Mouse (Mus musculus): ENCODE results near the gene Gm47429. TPM values are rescaled to one million over a fixed set of nuclear protein-coding genes. Genes with fewer than 3 reads are reported as not detected.

The Gm47429 gene
- total and polyA plus RNA-seq, 2 experiments = not detected

GRCm38 (mm10) chr13:50417389-50418183 lies 26.1 kb downstream of the Gm47429 start, which contains the start of gene Fbxw17:
Gene Fbxw17 (plus strand): TSS chr13:50417864.
- 0 out of 2 replicates have a peak, but pooled peaks cover 3% of the 10 kb centered on the region for H3K27me3 ChIP-seq (ENCODE audit: control insufficient read depth, insufficient read depth, low read length)
- H3K4me3 ChIP-seq (ENCODE audit: insufficient read depth, low read depth, low read length) = peak within 1 kb of the TSS; percentile 95
- WGBS = 14% methylated on average over 35 of the region's 35 CpGs
- no peak within 1 kb of the TSS for H3K27ac ChIP-seq (replicated peaks; ENCODE audit: insufficient read depth, low read depth, low read length)
- no peaks in the 10 kb centered on the region for H3K79me2 ChIP-seq (ENCODE audit: control insufficient read depth, insufficient read depth, low read length)
- 0 out of 2 replicates have a peak, but pooled peaks have one; percentile 22 for TF ChIP-seq POLR2A (IDR thresholded peaks at IDR 0.05; ENCODE audit: extremely low read depth, insufficient read depth, low read length)
- no peak for TF ChIP-seq CTCF (IDR thresholded peaks at IDR 0.05; ENCODE audit: low read depth, low read length)
- peak; percentile 14 for DNase-seq (ENCODE audit: extremely low read depth, low read depth, low spot score)
- peak within 1 kb of the TSS; percentile 80 for H3K9ac ChIP-seq (ENCODE audit: low read depth, low read length)
- no peaks in the 10 kb centered on the region for H3K36me3 ChIP-seq (ENCODE audit: control insufficient read depth, insufficient read depth, low read length)
- no peaks in the 10 kb centered on the region for H3K4me1 ChIP-seq (ENCODE audit: control insufficient read depth, insufficient read depth, low read length)

Other genes with a start within 250 kb of the Gm47429 start
- gene Gm906, start 193.6 kb downstream of the Gm47429 start, total RNA-seq (2014; rRNA removed) = not detected in 2 replicates
- gene Gm906, start 193.6 kb downstream of the Gm47429 start, polyA plus RNA-seq (2012; rRNA removed) = not detected in 2 replicates
- 2.7 and 4.2 TPM in 2 replicates for gene Fbxw17, start 26.0 kb downstream of the Gm47429 start, total RNA-seq (2014; rRNA removed)
- gene Fbxw17, start 26.0 kb downstream of the Gm47429 start, polyA plus RNA-seq (2012; rRNA removed) = 2.4 and 2.9 TPM in 2 replicates
- not detected in 2 replicates for gene Nutm2, start 23.4 kb upstream of the Gm47429 start, total RNA-seq (2014; rRNA removed)
- gene Nutm2, start 23.4 kb upstream of the Gm47429 start, polyA plus RNA-seq (2012; rRNA removed) = not detected in 2 replicates
- not detected in 2 replicates for gene Gm904, start 199.3 kb upstream of the Gm47429 start, total RNA-seq (2014; rRNA removed)
- not detected in 2 replicates for gene Gm904, start 199.3 kb upstream of the Gm47429 start, polyA plus RNA-seq (2012; rRNA removed)